Mouse (Mus musculus) testis, adult 2 months (tissue): ENCODE measurements around the gene Trim33.

Experiments
- CTCF ChIP-seq: fragments of 200-500 bp; IDR thresholded peaks from 2 replicates; pipeline ENCODE4 v1.5.1; 2012; ENCODE audit warnings: low read depth, mild to moderate bottlenecking, inconsistent platforms, low read length, moderate library complexity; ENCODE audit not compliant: control insufficient read depth, insufficient read depth, insufficient replicate concordance
- POLR2A ChIP-seq: fragments of 200-500 bp; IDR thresholded peaks from 2 replicates; pipeline ENCODE4 v1.6.1; 2012; ENCODE audit warnings: low read depth, mild to moderate bottlenecking, inconsistent platforms, low read length, moderate library complexity; ENCODE audit not compliant: control insufficient read depth

DNA sequence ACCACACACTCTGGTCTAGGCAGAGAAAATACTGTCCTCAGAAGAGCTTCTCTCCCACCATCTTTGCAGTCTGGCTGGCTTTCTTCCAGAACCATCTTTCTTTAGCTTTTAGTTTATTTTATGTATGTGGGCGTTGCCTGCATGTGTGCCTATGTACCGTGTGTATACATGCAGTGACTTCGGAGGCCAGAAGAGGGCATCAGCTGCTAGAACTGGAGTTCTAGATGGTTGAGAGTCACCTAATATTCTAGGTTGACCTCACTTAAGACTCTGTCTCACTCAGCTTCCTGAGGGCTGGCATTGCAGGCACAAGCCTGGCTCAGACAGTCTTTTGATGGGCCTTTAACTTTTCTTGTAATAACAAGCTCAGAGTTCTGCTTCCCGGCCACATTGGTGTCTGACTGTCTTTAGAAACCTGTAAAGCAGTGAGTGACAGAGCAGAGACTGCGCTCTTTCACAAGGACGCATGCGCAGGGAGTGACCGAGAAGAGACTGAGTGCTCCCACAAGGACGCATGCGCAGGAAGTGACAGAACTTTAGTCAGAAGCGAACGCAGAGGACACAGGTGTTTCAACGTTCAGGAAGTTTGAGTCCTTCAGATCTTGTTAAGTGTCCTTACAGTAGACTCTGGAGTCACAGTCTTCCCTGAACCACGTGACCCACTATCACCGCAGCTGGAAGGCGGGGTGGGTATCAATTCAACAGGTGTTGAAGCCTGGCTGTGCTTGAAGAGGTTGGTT, 107.4 kb downstream of the Trim33 start:
- no peak for TF ChIP-seq POLR2A
- TF ChIP-seq CTCF, result no peak
